In the genomic region with DNA sequence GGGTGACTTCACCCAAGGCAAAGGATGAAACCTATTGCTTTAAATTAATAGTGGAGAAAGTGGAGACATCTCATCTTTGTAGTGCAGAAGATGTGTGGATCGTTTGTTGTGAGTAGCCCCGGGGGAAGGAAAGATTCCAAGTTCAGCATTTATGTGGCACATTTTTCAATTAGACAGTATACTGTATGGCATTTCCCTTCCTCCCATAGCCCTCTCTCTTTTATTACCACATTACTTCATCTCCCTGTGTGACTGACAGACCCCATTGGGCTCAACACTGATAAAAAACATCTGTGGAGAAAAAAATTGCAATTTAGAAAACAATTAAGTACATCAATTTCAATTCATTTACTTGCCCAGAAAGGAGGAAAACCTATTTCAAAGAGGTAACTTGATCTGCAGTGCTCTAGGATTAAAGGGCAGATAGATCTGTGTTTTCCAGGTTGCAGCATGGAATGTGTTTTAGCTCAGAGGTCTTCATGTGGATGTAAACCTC, we compare ENCODE assay signal across 26 mouse cellular contexts. TPM values are rescaled to one million over a fixed set of nuclear protein-coding genes. Genes with fewer than 3 reads are reported as not detected.
DNase-seq lines count a peak whose midpoint lies in the region; ATAC-seq and TF ChIP-seq lines count a peak whose summit lies in the region.
"Had no signal": no experiment of that assay in that cellular context is flagged by ENCODE, and none has a peak within 500 bp of the region (broad histone marks: within the 10 kb centered on the region; RNA-seq: fewer than 3 reads in every experiment).

No protein-coding gene starts in this region.

- WGBS in kidney, postnatal 0 days: 16% methylated on average over 2 of the region's 2 CpGs
- WGBS in embryonic facial prominence, embryonic 12.5 days: 31% methylated on average over 2 of the region's 2 CpGs
- 30% methylated on average over 2 of the region's 2 CpGs for WGBS in limb, embryonic 10.5 days
- WGBS in stomach, embryonic 15.5 days: 44% methylated on average over 2 of the region's 2 CpGs

- no peak overlapping the region for H3K4me3 ChIP-seq in kidney, postnatal 0 days (replicated peaks; ENCODE audit: low read depth, low read length)
- no peak overlapping the region for H3K4me3 ChIP-seq in embryonic facial prominence, embryonic 12.5 days
- no peak overlapping the region for H3K4me3 ChIP-seq in limb, embryonic 10.5 days
- no peak overlapping the region for H3K4me3 ChIP-seq in stomach, embryonic 15.5 days (replicated peaks)
- H3K4me3 ChIP-seq: heart, embryonic 12.5 days; liver, embryonic 12.5 days had no signal

- no peak for ATAC-seq in kidney, postnatal 0 days (replicated peaks; ENCODE audit: low FRiP score, low read depth)
- ATAC-seq in embryonic facial prominence, embryonic 12.5 days (ENCODE audit: insufficient number of reproducible peaks, insufficient read depth, low FRiP score, low TSS enrichment): no peak
- ATAC-seq in stomach, embryonic 15.5 days (ENCODE audit: insufficient read depth, low FRiP score, low read depth): no peak
- ATAC-seq: forebrain, embryonic 14.5 days; liver, embryonic 12.5 days had no signal

- H3K27ac ChIP-seq in kidney, postnatal 0 days: no peak overlapping the region
- H3K27ac ChIP-seq in embryonic facial prominence, embryonic 12.5 days: peak overlapping the region; percentile 50; the same call in 1 of the 2 replicates
- H3K27ac ChIP-seq in limb, embryonic 10.5 days: peak overlapping the region; percentile 76
- H3K27ac ChIP-seq in stomach, embryonic 15.5 days: peak overlapping the region; percentile 19; the same call in 1 of the 2 replicates
- H3K27ac ChIP-seq: liver, embryonic 12.5 days had no signal

- H3K4me2 ChIP-seq in kidney, postnatal 0 days (ENCODE audit: low read length): no peak overlapping the region
- no peak overlapping the region for H3K4me2 ChIP-seq in embryonic facial prominence, embryonic 12.5 days (replicated peaks)
- no peak overlapping the region for H3K4me2 ChIP-seq in stomach, embryonic 15.5 days
- H3K4me2 ChIP-seq: heart, embryonic 12.5 days; liver, embryonic 12.5 days; midbrain, embryonic 11.5 days had no signal

- H3K27me3 ChIP-seq in kidney, postnatal 0 days (ENCODE audit: insufficient read depth, low read length): no peaks in the 10 kb centered on the region
- H3K27me3 ChIP-seq in embryonic facial prominence, embryonic 12.5 days: no peaks in the 10 kb centered on the region
- no peaks in the 10 kb centered on the region for H3K27me3 ChIP-seq in limb, embryonic 10.5 days (ENCODE audit: low read depth, poor library complexity, severe bottlenecking)
- no peaks in the 10 kb centered on the region for H3K27me3 ChIP-seq in stomach, embryonic 15.5 days (replicated peaks)
- H3K27me3 ChIP-seq: CH12.LX; heart, embryonic 12.5 days; liver, embryonic 12.5 days had no signal

- no peaks in the 10 kb centered on the region for H3K36me3 ChIP-seq in kidney, postnatal 0 days (ENCODE audit: insufficient read depth, low read length)
- H3K36me3 ChIP-seq in embryonic facial prominence, embryonic 12.5 days: no peaks in the 10 kb centered on the region
- H3K36me3 ChIP-seq in limb, embryonic 10.5 days: no peaks in the 10 kb centered on the region
- no peaks in the 10 kb centered on the region for H3K36me3 ChIP-seq in stomach, embryonic 15.5 days
- H3K36me3 ChIP-seq: G1E; heart, embryonic 12.5 days; liver, embryonic 12.5 days had no signal

- H3K4me1 ChIP-seq in kidney, postnatal 0 days (replicated peaks; ENCODE audit: insufficient read depth, low read length): no peaks in the 10 kb centered on the region
- H3K4me1 ChIP-seq in embryonic facial prominence, embryonic 12.5 days: 0 out of 2 replicates have a peak, but pooled peaks cover 7% of the 10 kb centered on the region
- H3K4me1 ChIP-seq in limb, embryonic 10.5 days: peaks cover 34% of the 10 kb centered on the region
- H3K4me1 ChIP-seq in stomach, embryonic 15.5 days: no peaks in the 10 kb centered on the region
- H3K4me1 ChIP-seq: heart, embryonic 12.5 days; liver, embryonic 12.5 days had no signal

- H3K9me3 ChIP-seq in kidney, postnatal 0 days (replicated peaks; ENCODE audit: low read length): no peaks in the 10 kb centered on the region
- no peaks in the 10 kb centered on the region for H3K9me3 ChIP-seq in embryonic facial prominence, embryonic 12.5 days
- no peaks in the 10 kb centered on the region for H3K9me3 ChIP-seq in limb, embryonic 10.5 days (replicated peaks)
- H3K9me3 ChIP-seq in stomach, embryonic 15.5 days: no peaks in the 10 kb centered on the region
- H3K9me3 ChIP-seq: G1E; heart, embryonic 12.5 days; liver, embryonic 12.5 days had no signal

- no peak for TF ChIP-seq CTCF in kidney, postnatal 0 days (IDR thresholded peaks at IDR 0.05; ENCODE audit: low read depth)

- peak; percentile 21 for DNase-seq in kidney, postnatal 0 days (ENCODE audit: low spot score)
- DNase-seq in kidney, adult 9 months: no peak
- DNase-seq in limb, embryonic 10.5 days (ENCODE audit: low spot score): peak; percentile 32
- no peak for DNase-seq in gastrocnemius, postnatal 10 days
- no peak for DNase-seq in thymus, postnatal 36 days
- DNase-seq: adrenal gland, postnatal 10 days; B cell, adult 2 months; cerebellum, adult 18-20 months; cerebellum, postnatal 14 days; gastrocnemius, postnatal 25 days; heart, adult 18-20 months; heart, postnatal 10 days; kidney, adult 11 months; kidney, postnatal 36 days; lung, adult 18-20 months; lung, postnatal 10 days; right cerebral cortex, postnatal 14 days; thymus, postnatal 4 days had no signal

- no peak overlapping the region for H3K9ac ChIP-seq in kidney, postnatal 0 days (ENCODE audit: low read depth, low read length)
- H3K9ac ChIP-seq in embryonic facial prominence, embryonic 12.5 days: no peak overlapping the region
- H3K9ac ChIP-seq in stomach, embryonic 15.5 days: no peak overlapping the region
- H3K9ac ChIP-seq: heart, embryonic 12.5 days; liver, embryonic 12.5 days had no signal

RNA-seq across cellular contexts. Expression of a gene that starts 42.0 kb away (rescaled TPM):
- polyA plus RNA-seq in kidney, postnatal 0 days (2015; fragmentation: Nextera tagmentation; extraction: Ambion mirVana): 0.18 and 0.22 TPM in 2 replicates
- polyA plus RNA-seq in embryonic facial prominence, embryonic 12.5 days (2016; fragmentation: Nextera tagmentation; extraction: Ambion mirVana): 0.37 and 0.45 TPM in 2 replicates
- 0.08 TPM in 1 of 2 replicates, not detected in the other for polyA plus RNA-seq in limb, embryonic 10.5 days (2016; fragmentation: Nextera tagmentation; extraction: Ambion mirVana)
- polyA plus RNA-seq in stomach, embryonic 15.5 days (2015; fragmentation: Nextera tagmentation; extraction: Ambion mirVana): 0.06 TPM in 1 of 2 replicates, not detected in the other
- 10 to 100 TPM; 17.5 to 23.0 TPM for total RNA-seq in gastrocnemius, postnatal 10 days (2021)
- total RNA-seq: CH12.LX, G1E had no signal
- polyA plus RNA-seq: G1E; liver, embryonic 12.5 days had no signal

Comparison
In these comparisons a context has a peak if more than half of its experiments do, and no peak if none do; other contexts are left out.
1. DNase-seq: peak in kidney, postnatal 0 days (single experiment) and limb, embryonic 10.5 days (single experiment); none in kidney, adult 9 months (single experiment), gastrocnemius, postnatal 10 days (single experiment) and thymus, postnatal 36 days (0 of 2).